Mouse (Mus musculus): ENCODE measurements around the gene Pde4d. TPM values are rescaled to one million over a fixed set of nuclear protein-coding genes. Genes with fewer than 3 reads are reported as not detected.

Gene Pde4d
- total RNA-seq, 2 experiments from 2014 or later: 108 to 120 TPM

GRCm38 (mm10) chr13:109631399-109632026 lies 1181.8 kb downstream of the Pde4d start:
- DNase-seq (ENCODE audit: extremely low spot score in 1 of 2, low spot score in 2 of 2): no peak
- intact Hi-C loops (cut with DNase I): no loop called here

- no peak for DNase-seq (ENCODE audit: extremely low spot score in 1 of 2, low spot score in 2 of 2)
- intact Hi-C loops (cut with DNase I): no loop called here
Measured at GRCm38 (mm10) chr13:109632387-109633036, 1182.8 kb downstream of the Pde4d start.

DNA sequence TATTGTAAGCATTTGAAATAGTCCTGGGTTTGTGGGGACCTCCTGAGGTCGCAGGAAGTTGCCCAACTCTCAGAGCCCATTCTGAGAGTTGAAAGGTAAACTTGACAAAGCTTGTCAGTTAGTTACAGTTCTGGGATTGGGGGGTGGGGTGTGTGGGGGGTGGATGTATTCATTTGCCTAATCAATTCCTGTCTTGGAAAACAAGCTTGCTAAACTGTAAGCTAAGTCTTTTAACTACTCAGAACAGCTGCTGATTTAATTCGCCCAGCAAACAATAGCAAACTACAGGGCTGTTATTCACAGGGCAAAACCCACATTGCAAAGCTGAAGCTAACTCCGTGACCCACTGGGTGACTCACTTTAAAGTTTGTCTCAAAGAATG lies 1183.3 kb downstream of the Pde4d start:
- DNase-seq (ENCODE audit: extremely low spot score in 1 of 2, low spot score in 2 of 2): no peak
- intact Hi-C loops (cut with DNase I): no loop called here

DNA sequence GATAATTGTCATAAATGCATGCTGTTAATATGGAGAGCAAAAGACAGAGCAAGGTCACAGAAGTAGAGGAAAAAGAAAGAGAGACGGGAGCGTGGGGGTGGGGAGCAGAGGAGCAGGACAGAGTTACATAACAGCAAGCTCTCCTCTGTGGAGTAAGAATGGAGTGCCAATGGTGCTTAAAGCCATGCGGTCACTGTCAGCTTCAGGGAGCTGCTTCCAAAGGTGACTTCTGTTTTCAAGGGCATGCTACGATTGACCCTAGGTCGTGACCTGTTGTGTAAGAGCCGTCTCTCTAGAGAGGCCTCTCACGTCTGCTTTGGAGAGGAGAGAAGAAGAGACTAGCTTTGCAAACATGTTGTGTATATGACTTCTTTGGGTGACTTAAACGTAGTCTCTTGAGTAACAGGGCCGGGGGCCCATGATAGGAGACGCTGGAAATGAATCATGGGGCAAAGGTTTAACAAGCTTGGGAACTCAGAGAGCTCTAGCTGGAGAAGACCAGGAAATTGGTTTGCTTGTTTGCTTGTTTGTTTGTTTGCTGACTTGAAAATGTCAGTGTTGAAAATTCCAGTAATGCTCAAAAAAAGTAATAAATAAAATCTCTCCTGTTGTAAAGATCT lies 1186.3 kb downstream of the Pde4d start:
- no peak for DNase-seq (ENCODE audit: extremely low spot score in 1 of 2, low spot score in 2 of 2)
- intact Hi-C loops (cut with DNase I): no loop called here

- no peak for DNase-seq (ENCODE audit: extremely low spot score in 1 of 2, low spot score in 2 of 2)
- intact Hi-C loops (cut with DNase I): no loop called here
Measured at GRCm38 (mm10) chr13:109638273-109638672, 1188.5 kb downstream of the Pde4d start.

DNA sequence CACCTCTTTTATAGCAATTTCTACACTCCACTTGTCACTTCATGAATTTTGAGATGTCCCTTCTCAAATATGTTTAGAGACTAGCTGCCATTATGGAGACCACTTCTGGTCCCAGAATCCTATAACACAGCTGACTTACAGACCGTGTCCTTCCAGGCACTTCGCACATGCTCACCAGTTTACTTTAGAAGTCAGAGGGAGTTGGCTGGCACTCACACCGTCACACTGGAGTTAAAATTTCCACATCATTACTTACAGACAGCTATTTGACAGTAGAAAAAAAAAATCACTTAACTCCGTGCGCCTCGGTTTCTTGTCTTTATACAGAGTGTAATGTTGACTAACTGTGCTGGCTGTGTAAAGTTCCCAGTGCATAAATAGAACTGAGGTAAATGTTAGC lies 1189.5 kb downstream of the Pde4d start:
- intact Hi-C loops (cut with DNase I): no loop called here
- DNase-seq (ENCODE audit: extremely low spot score in 1 of 2, low spot score in 2 of 2): no peak

DNA sequence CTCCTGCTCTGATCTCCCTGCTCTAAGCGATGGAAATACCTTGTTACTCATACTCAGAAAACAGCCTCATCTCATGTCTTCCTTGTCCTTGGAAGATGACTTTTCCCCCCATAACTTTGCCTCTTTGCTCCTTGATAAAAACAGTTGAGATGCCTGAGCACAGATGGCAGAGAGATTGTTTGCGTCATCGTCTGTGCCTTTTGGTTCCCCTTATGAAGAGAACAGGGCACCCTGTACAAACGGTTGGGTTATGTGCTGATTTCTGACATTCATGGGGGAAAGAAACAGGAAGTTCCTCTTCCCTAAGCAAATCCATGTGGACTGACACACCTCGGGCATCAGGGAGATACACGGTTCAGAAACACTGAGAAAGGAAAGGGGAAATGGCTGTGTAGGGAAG lies 1191.8 kb downstream of the Pde4d start:
- no peak for DNase-seq (ENCODE audit: extremely low spot score in 1 of 2, low spot score in 2 of 2)
- intact Hi-C loops (cut with DNase I): no loop called here

DNA sequence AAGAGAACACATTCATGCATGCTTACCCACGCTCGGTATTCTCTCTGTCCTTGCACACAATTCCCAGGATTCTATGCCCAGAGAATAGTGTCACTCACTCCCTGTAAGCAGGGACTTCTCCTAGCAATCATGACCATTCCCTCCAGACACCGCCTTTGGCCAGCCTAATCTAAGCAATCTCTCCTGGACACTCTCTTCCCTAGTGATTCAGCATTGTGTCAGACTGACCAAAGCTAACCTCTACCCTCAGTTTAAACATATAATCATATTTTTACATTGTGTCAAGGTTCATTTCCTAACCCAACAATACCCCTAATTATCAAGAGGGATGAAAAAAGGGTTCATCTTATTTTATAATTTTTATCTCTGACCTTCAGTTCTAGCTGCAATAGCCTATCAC lies 1193.7 kb downstream of the Pde4d start:
- intact Hi-C loops (cut with DNase I): no loop called here
- no peak for DNase-seq (ENCODE audit: extremely low spot score in 1 of 2, low spot score in 2 of 2)

GRCm38 (mm10) chr13:109644086-109644485 lies 1194.3 kb downstream of the Pde4d start:
- DNase-seq (ENCODE audit: extremely low spot score in 1 of 2, low spot score in 2 of 2): no peak
- intact Hi-C loops (cut with DNase I): no loop called here

GRCm38 (mm10) chr13:109645284-109645909 lies 1195.6 kb downstream of the Pde4d start:
- intact Hi-C loops (cut with DNase I): no loop called here
- no peak for DNase-seq (ENCODE audit: extremely low spot score in 1 of 2, low spot score in 2 of 2)

GRCm38 (mm10) chr13:109645910-109646284 lies 1196.1 kb downstream of the Pde4d start:
- intact Hi-C loops (cut with DNase I): no loop called here

GRCm38 (mm10) chr13:109646597-109647232 lies 1197.0 kb downstream of the Pde4d start:
- DNase-seq (ENCODE audit: extremely low spot score in 1 of 2, low spot score in 2 of 2): no peak
- intact Hi-C loops (cut with DNase I): no loop called here

More at GRCm38 (mm10) chr13:109645910-109646284, 1196.1 kb downstream of the Pde4d start:
- no peak for DNase-seq (ENCODE audit: extremely low spot score in 1 of 2, low spot score in 2 of 2)

DNA sequence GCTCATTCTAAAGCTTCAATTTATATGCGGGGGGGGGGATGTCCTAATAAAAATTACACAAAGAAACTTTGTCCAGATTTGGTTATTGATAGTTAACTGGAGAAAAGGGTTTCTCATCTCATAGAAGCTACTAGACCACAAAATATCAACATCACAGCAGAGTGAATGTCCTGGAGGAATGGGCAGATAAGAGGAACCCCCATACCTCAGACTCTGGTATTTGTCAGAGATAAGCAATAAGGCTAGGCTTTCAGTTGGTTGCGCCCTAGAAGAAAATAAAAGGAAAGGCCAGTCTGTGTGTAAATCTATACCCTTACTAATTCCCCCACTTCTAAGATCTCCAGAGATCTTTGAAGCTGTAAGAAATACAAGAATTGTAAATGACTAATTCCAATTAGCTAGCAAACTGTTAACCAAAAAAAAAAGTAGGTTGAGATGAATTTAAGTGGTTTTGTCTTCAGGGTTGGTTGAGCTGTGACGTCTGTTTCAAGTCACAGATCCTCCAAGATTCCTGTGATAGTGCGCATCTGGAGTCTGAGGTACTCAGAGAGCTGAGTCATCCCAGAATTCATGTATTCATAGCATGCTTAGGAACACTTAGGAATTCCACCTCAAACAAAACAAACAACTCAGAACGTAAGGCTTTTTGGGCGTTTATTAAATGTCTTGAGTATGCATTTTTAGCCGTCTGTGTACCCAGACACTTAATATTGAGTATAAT lies 1197.9 kb downstream of the Pde4d start:
- intact Hi-C loops (cut with DNase I): no loop called here
- DNase-seq (ENCODE audit: extremely low spot score in 1 of 2, low spot score in 2 of 2): no peak

DNA sequence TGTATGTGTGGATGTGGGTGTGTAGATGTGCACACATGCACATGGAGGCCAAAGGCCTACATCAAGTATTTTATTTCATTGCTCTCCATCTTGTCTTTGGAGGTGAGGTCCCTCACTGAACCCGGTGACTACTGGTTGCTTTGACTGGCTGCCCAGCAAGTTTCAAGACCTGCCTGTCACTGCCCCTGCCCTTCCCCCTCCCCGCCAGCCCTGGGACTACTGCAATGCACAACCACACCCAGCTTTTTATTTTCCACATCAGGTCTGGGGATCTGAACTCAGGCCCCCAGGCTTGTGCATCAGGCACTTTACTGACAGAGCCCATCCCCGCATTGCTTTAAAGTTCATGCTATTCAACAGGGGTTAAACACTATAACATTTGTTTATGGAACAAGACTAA lies 1198.6 kb downstream of the Pde4d start:
- no peak for DNase-seq (ENCODE audit: extremely low spot score in 1 of 2, low spot score in 2 of 2)
- intact Hi-C loops (cut with DNase I): no loop called here

DNA sequence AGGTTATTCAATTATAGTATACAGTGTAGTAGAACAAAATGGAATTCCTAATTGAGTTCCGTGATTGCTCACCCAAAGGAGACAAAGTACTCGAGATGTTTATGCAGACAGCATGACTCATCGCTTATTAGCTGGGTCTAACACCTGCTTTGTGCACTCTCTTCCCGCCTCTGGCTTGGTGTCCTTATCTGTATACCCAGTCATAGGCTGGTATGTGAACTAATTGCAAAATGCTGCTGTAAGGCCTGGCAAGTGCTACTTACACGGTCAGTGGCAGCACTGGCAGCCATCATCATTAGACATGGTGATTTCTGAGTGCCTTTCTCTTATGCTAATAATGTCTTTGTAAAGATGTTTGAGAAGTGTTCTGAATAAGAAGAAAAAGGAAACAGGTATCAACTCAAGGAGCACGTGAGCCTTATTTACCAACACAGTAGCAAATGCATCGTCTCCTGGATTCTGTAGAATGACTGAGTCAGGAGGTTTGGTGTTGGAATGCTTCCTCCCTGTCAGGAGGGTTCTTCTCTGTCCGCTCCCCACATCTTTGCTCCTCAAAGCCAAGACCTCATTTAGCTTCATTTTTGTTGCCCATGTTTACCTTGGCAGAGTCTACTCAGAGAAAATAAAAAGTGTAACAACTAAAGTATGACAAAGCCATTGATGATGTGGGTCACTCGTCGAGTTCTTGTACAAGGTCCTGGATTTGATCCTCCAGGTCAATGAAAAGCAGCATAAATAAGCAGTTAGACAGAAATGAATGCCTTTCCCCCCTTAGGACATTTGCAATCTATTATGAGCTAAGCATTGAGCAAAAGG lies 1202.2 kb downstream of the Pde4d start:
- no peak for DNase-seq (ENCODE audit: extremely low spot score in 1 of 2, low spot score in 2 of 2)
- intact Hi-C loops (cut with DNase I): no loop called here

DNA sequence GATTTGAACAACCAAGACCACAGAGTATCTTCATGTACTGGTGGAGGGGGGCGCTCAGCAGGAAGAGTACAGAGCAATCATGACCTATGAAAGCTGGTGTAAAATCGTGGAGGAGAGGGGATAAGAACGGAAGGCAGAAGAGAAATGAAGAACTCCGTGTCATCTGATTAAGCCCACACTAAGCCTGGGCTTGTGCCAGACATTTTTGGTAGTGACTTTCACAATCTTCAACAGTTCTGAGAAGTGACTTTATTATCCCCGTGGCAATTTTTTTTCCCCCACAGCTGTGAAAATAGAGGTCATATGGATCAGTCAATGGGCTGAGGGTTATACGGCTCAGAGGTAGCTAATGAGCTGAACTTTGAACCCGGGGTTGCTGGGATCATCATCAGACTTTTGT lies 1202.9 kb downstream of the Pde4d start:
- intact Hi-C loops (cut with DNase I): no loop called here
- DNase-seq (ENCODE audit: extremely low spot score in 1 of 2, low spot score in 2 of 2): no peak

DNA sequence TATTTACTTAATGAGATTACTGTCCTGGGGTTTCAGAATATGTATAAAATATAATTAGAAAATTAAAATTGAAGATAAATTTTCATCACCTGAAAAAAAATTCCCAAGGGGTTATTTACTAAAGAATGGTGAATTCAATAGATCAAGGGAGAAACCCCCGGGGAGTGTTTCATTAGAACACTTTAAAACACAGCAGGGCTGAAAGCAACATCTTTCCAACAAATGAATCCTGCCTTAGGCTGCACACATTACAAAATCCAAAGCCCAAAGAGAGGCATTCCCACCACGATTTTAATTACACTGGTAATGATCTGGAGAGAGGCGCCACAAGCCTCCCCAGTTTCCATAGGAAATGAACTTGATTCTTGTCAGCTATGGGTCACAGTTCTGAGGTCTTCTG lies 1205.6 kb downstream of the Pde4d start:
- DNase-seq (ENCODE audit: extremely low spot score in 1 of 2, low spot score in 2 of 2): no peak
- intact Hi-C loops (cut with DNase I): no loop called here

DNA sequence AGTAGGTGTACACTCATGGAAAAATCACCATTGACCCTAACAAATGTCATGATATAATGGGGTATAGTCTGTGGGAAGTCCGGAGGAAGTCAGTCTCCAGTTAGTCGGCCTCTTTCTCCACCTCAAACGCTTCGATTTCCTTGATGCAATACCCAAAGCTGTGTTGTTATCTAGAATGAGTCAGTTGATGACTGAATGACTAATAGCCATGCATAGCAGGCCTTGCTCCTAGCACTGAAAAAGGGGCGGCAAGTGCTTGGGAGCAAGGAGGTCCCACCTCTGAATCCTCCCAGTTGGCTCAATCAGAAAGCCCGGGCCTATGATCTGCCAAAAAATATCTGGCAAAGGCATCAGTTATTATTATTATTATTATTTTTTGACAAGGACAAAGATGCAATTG lies 1209.4 kb downstream of the Pde4d start:
- intact Hi-C loops (cut with DNase I): no loop called here
- no peak for DNase-seq (ENCODE audit: extremely low spot score in 1 of 2, low spot score in 2 of 2)

Measured in left cerebral cortex, postnatal 10 days (tissue).